Mouse (Mus musculus) liver, postnatal 0 days (tissue): ENCODE results near the gene Hibadh. TPM values are rescaled to one million over a fixed set of nuclear protein-coding genes. Genes with fewer than 3 reads are reported as not detected.

Source experiments
- ATAC-seq: fragments of 200-750 bp; cut with Nextera tagmentation; 2 replicates; pipeline ENCODE4 v1.8.0; 2017; ENCODE audit warnings: mild to moderate bottlenecking, moderate library complexity
- DNase-seq: peaks from one replicate; pipeline ENCODE4 v3.0.0-alpha.2; 2016
- H3K27ac ChIP-seq: fragments of 300-500 bp; sonication (generic); 2 replicates; pipeline ENCODE4 v1.5.1; 2014; ENCODE audit warnings: antibody characterized with exemption, moderate library complexity, mild to moderate bottlenecking, low read depth
- H3K27me3 ChIP-seq: fragments of 300-500 bp; sonication (generic); 2 replicates; pipeline ENCODE4 v1.6.1; 2014; ENCODE audit warnings: low read length, control low read depth, mixed read lengths; ENCODE audit not compliant: insufficient read depth
- H3K36me3 ChIP-seq: fragments of 300-500 bp; sonication (generic); replicated peaks from 2 replicates; pipeline ENCODE4 v1.6.1; 2014; ENCODE audit warnings: mild to moderate bottlenecking, control low read depth, low read length, moderate library complexity, mixed read lengths; ENCODE audit not compliant: insufficient read depth
- H3K4me1 ChIP-seq: fragments of 300-500 bp; sonication (generic); 2 replicates; pipeline ENCODE4 v1.6.1; 2014; ENCODE audit warnings: antibody characterized with exemption, mild to moderate bottlenecking, control low read depth; ENCODE audit not compliant: insufficient read depth
- H3K4me2 ChIP-seq: fragments of 300-500 bp; sonication (generic); 2 replicates; pipeline ENCODE4 v1.6.1; 2014; ENCODE audit warnings: low read depth, mild to moderate bottlenecking, low read length, moderate library complexity, mixed read lengths
- H3K4me3 ChIP-seq: fragments of 300-500 bp; sonication (generic); 2 replicates; pipeline ENCODE4 v1.5.1; 2014; ENCODE audit warnings: low read depth, low read length
- H3K9ac ChIP-seq: fragments of 300-500 bp; sonication (generic); replicated peaks from 2 replicates; pipeline ENCODE4 v1.6.1; 2014; ENCODE audit warnings: mild to moderate bottlenecking, moderate library complexity
- H3K9me3 ChIP-seq: fragments of 300-500 bp; sonication (generic); 2 replicates; pipeline ENCODE4 v1.6.1; 2016; ENCODE audit warnings: mild to moderate bottlenecking, control low read depth, low read length, mixed read lengths
- CTCF ChIP-seq: sonication (generic); IDR thresholded peaks from 2 replicates; pipeline ENCODE4 v1.5.1; 2016; ENCODE audit warnings: antibody characterized with exemption, low read depth
- EP300 ChIP-seq: IDR thresholded peaks from 2 replicates; pipeline ENCODE4 v1.6.1; 2016; ENCODE audit warnings: antibody characterized with exemption, low read depth, mild to moderate bottlenecking
- WGBS: fragments of 180-500 bp; shearing (Covaris S2); extraction: QIAGEN DNeasy Blood & Tissue Kit; methylation state at CpG from one replicate; pipeline ENCODE4 v1.1.7; 2014; ENCODE audit not compliant: insufficient replicate concordance; 5-methylcytosine and 5-hydroxymethylcytosine counted together
- polyA plus RNA-seq: library from polyadenylated mRNA; unstranded; fragments of >200 nt; fragmentation: Nextera tagmentation; extraction: Ambion mirVana; gene quantifications from 2 replicates; pipeline ENCODE4 v1.2.1, GENCODE M21; 2015

Gene Hibadh
- polyA plus RNA-seq, 1 experiment from 2014 or later: 110 TPM

- Histone ChIP-seq H3K27ac (no peak overlapping the region), H3K36me3 (no peaks in the 10 kb centered on the region), H3K27me3 (no peaks in the 10 kb centered on the region), H3K4me1 (no peaks in the 10 kb centered on the region), H3K9me3 (no peaks in the 10 kb centered on the region), H3K4me3 (no peak overlapping the region), H3K4me2 (no peak overlapping the region), H3K9ac (no peak overlapping the region)
- TF ChIP-seq CTCF (no peak), EP300 (no peak)
- DNase-seq (no peak), ATAC-seq (no peak)
- WGBS: 53% methylated on average over 1 of the region's 1 CpGs
Measured at GRCm38 (mm10) chr6:52501479-52501878, 138.7 kb downstream of the Hibadh start.

Other genes with a start within 250 kb of the Hibadh start
- gene Tax1bp1, start 73.3 kb upstream of the Hibadh start, polyA plus RNA-seq: 110 and 117 TPM in 2 replicates